Mouse (Mus musculus): Measurements from ENCODE around the gene Zfp879. TPM values are rescaled to one million over a fixed set of nuclear protein-coding genes. Genes with fewer than 3 reads are reported as not detected.

The Zfp879 gene
- total RNA-seq (2012; rRNA removed) (not detected in 2 replicates), total RNA-seq (2014; rRNA removed) (not detected in 2 replicates), polyA plus RNA-seq (2012; ENCODE audit: insufficient read length, low read depth) (not detected in 2 replicates)

GRCm38 (mm10) chr11:50841023-50841735 is at the start of gene Zfp879:
Gene Zfp879 (minus strand): TSS chr11:50841552.
- no peaks in the 10 kb centered on the region for H3K36me3 ChIP-seq (replicated peaks in 1 of 2; ENCODE audit: control insufficient read depth in 1 of 2, insufficient read depth in 1 of 2, low read length in 1 of 2)
- H3K4me2 ChIP-seq (ENCODE audit: insufficient read depth, low read depth, poor library complexity, severe bottlenecking) = no peak within 1 kb of the TSS
- TF ChIP-seq HCFC1 (IDR thresholded peaks at IDR 0.05; ENCODE audit: low read depth, low read length) = peak; percentile 62
- TF ChIP-seq CTCF (conservative IDR thresholded peaks at IDR 0.05 in 1 of 2, IDR thresholded peaks at IDR 0.05 in 1 of 2; ENCODE audit: low read depth in 2 of 2, low read length in 2 of 2) = no peak
- no peak for DNase-seq (ENCODE audit: extremely low read depth)
- dilution Hi-C loops (cut with MboI; ENCODE audit: extremely low pct_ligation_motif_present, extremely low pct_unique_long_range_greater_than_20kb, low sequenced_read_pairs) (no loop called here), in situ Hi-C loops (cut with MboI; ENCODE audit: low pct_ligation_motif_present, low pct_unique_long_range_greater_than_20kb, low sequenced_read_pairs) (no loop called here)
- no peaks in the 10 kb centered on the region for H3K79me2 ChIP-seq (replicated peaks; ENCODE audit: control insufficient read depth, extremely low read depth, insufficient read depth, poor library complexity, severe bottlenecking)
- no peak within 1 kb of the TSS for H3K27ac ChIP-seq (ENCODE audit: insufficient read depth, low read depth)
- peaks cover 0 to 23% of the 10 kb centered on the region in 2 experiments; a peak in 2 of 4 replicates for H3K4me1 ChIP-seq (ENCODE audit: control insufficient read depth in 1 of 2, insufficient read depth in 2 of 2)
- no peaks in the 10 kb centered on the region for H3K9me3 ChIP-seq (replicated peaks; ENCODE audit: low read length)
- H3K27me3 ChIP-seq (replicated peaks) = no peaks in the 10 kb centered on the region
- no peak within 1 kb of the TSS for H3K4me3 ChIP-seq (replicated peaks in 1 of 3; ENCODE audit: low read depth in 2 of 3, low read length in 2 of 3, poor library complexity in 1 of 3)
- H3K9ac ChIP-seq (ENCODE audit: insufficient read depth, low read depth) = no peak within 1 kb of the TSS

GRCm38 (mm10) chr11:50887390-50888128 is 46.2 kb upstream of the Zfp879 start, which contains the start of gene Zfp454:
Gene Zfp454 (minus strand): TSS chr11:50887651.
- no peak within 1 kb of the TSS for H3K4me2 ChIP-seq (ENCODE audit: insufficient read depth, low read depth, poor library complexity, severe bottlenecking)
- in situ Hi-C loops (cut with MboI; ENCODE audit: low pct_ligation_motif_present, low pct_unique_long_range_greater_than_20kb, low sequenced_read_pairs) (no loop called here), dilution Hi-C loops (cut with MboI; ENCODE audit: extremely low pct_ligation_motif_present, extremely low pct_unique_long_range_greater_than_20kb, low sequenced_read_pairs) (no loop called here)
- no peaks in the 10 kb centered on the region for H3K4me1 ChIP-seq (ENCODE audit: control insufficient read depth in 1 of 2, insufficient read depth in 2 of 2)
- TF ChIP-seq ZC3H11A (IDR thresholded peaks at IDR 0.05; ENCODE audit: low read depth, low read length) (no peak), CHD2 (IDR thresholded peaks at IDR 0.05; ENCODE audit: low read length) (no peak), ZMIZ1 (IDR thresholded peaks at IDR 0.05; ENCODE audit: low read depth, low read length) (no peak), MXI1 (IDR thresholded peaks at IDR 0.05; ENCODE audit: low read depth, low read length) (no peak), HCFC1 (IDR thresholded peaks at IDR 0.05; ENCODE audit: low read depth, low read length) (no peak), MAFK (IDR thresholded peaks at IDR 0.05; ENCODE audit: insufficient replicate concordance, low read length) (no peak), KAT2A (IDR thresholded peaks at IDR 0.05; ENCODE audit: insufficient replicate concordance, low read length) (no peak), NELFE (IDR thresholded peaks at IDR 0.05; ENCODE audit: low read depth, low read length) (no peak), ETS1 (conservative IDR thresholded peaks at IDR 0.05; ENCODE audit: low read depth, low read length) (no peak), POLR2A (IDR thresholded peaks at IDR 0.05; ENCODE audit: low read depth, low read length) (no peak)
- H3K27ac ChIP-seq (ENCODE audit: insufficient read depth, low read depth) = no peak within 1 kb of the TSS
- no peak within 1 kb of the TSS for H3K4me3 ChIP-seq (replicated peaks in 1 of 3; ENCODE audit: low read depth in 2 of 3, low read length in 2 of 3, poor library complexity in 1 of 3)
- H3K36me3 ChIP-seq (replicated peaks in 1 of 2; ENCODE audit: control insufficient read depth in 1 of 2, insufficient read depth in 1 of 2, low read length in 1 of 2) = no peaks in the 10 kb centered on the region
- H3K79me2 ChIP-seq (replicated peaks; ENCODE audit: control insufficient read depth, extremely low read depth, insufficient read depth, poor library complexity, severe bottlenecking) = no peaks in the 10 kb centered on the region
- peaks cover 7% of the 10 kb centered on the region for H3K9me3 ChIP-seq (replicated peaks; ENCODE audit: low read length)
- no peak within 1 kb of the TSS for H3K9ac ChIP-seq (ENCODE audit: insufficient read depth, low read depth)
- H3K27me3 ChIP-seq (replicated peaks) = peaks cover 81% of the 10 kb centered on the region
- DNase-seq (ENCODE audit: extremely low read depth) = no peak

GRCm38 (mm10) chr11:50886933-50887293 is 45.6 kb upstream of the Zfp879 start:
- H3K4me3 ChIP-seq (replicated peaks in 1 of 3; ENCODE audit: low read depth in 2 of 3, low read length in 2 of 3, poor library complexity in 1 of 3) = no peak overlapping the region
- no peaks in the 10 kb centered on the region for H3K36me3 ChIP-seq (replicated peaks in 1 of 2; ENCODE audit: control insufficient read depth in 1 of 2, insufficient read depth in 1 of 2, low read length in 1 of 2)
- H3K27me3 ChIP-seq (replicated peaks) = peaks cover 81% of the 10 kb centered on the region
- H3K9ac ChIP-seq (ENCODE audit: insufficient read depth, low read depth) = no peak overlapping the region
- in situ Hi-C loops (cut with MboI; ENCODE audit: low pct_ligation_motif_present, low pct_unique_long_range_greater_than_20kb, low sequenced_read_pairs) (no loop called here), dilution Hi-C loops (cut with MboI; ENCODE audit: extremely low pct_ligation_motif_present, extremely low pct_unique_long_range_greater_than_20kb, low sequenced_read_pairs) (no loop called here)
- no peaks in the 10 kb centered on the region for H3K79me2 ChIP-seq (replicated peaks; ENCODE audit: control insufficient read depth, extremely low read depth, insufficient read depth, poor library complexity, severe bottlenecking)
- DNase-seq (ENCODE audit: extremely low read depth) = no peak
- H3K4me2 ChIP-seq (ENCODE audit: insufficient read depth, low read depth, poor library complexity, severe bottlenecking) = no peak overlapping the region
- H3K4me1 ChIP-seq (ENCODE audit: control insufficient read depth in 1 of 2, insufficient read depth in 2 of 2) = no peaks in the 10 kb centered on the region
- H3K27ac ChIP-seq (ENCODE audit: insufficient read depth, low read depth) = no peak overlapping the region
- H3K9me3 ChIP-seq (replicated peaks; ENCODE audit: low read length) = peaks cover 4% of the 10 kb centered on the region
- no peak for TF ChIP-seq PAX5 (IDR thresholded peaks at IDR 0.05; ENCODE audit: low read length)
- TF ChIP-seq USF1 (IDR thresholded peaks at IDR 0.05; ENCODE audit: low read depth, low read length) = no peak
- TF ChIP-seq ZMIZ1 (IDR thresholded peaks at IDR 0.05; ENCODE audit: low read depth, low read length) = no peak
- no peak for TF ChIP-seq KAT2A (IDR thresholded peaks at IDR 0.05; ENCODE audit: insufficient replicate concordance, low read length)
- no peak for TF ChIP-seq TBP (conservative IDR thresholded peaks at IDR 0.05; ENCODE audit: low read depth, low read length)
- no peak for TF ChIP-seq USF2 (conservative IDR thresholded peaks at IDR 0.05; ENCODE audit: low read depth, low read length)
- no peak for TF ChIP-seq MEF2A (IDR thresholded peaks at IDR 0.05; ENCODE audit: borderline replicate concordance, low read depth, low read length)
- TF ChIP-seq SMC3 (IDR thresholded peaks at IDR 0.05; ENCODE audit: low read depth, low read length) = no peak
- no peak for TF ChIP-seq GABPA (IDR thresholded peaks at IDR 0.05; ENCODE audit: insufficient replicate concordance, low read depth, low read length)
- no peak for TF ChIP-seq RAD21 (IDR thresholded peaks at IDR 0.05; ENCODE audit: low read depth, low read length)
- TF ChIP-seq CHD2 (IDR thresholded peaks at IDR 0.05; ENCODE audit: low read length) = no peak
- TF ChIP-seq MYC (IDR thresholded peaks at IDR 0.05; ENCODE audit: low read depth, low read length) = no peak
- TF ChIP-seq MAFK (IDR thresholded peaks at IDR 0.05; ENCODE audit: insufficient replicate concordance, low read length) = no peak
- TF ChIP-seq HCFC1 (IDR thresholded peaks at IDR 0.05; ENCODE audit: low read depth, low read length) = no peak
- no peak for TF ChIP-seq UBTF (IDR thresholded peaks at IDR 0.05; ENCODE audit: low read depth, low read length)
- TF ChIP-seq JUN (IDR thresholded peaks at IDR 0.05; ENCODE audit: insufficient read depth, low read depth, low read length) = no peak

Data from CH12.LX (cell line).